Comparison of ENCODE assay signal across 12 mouse cellular contexts in the genomic region with DNA sequence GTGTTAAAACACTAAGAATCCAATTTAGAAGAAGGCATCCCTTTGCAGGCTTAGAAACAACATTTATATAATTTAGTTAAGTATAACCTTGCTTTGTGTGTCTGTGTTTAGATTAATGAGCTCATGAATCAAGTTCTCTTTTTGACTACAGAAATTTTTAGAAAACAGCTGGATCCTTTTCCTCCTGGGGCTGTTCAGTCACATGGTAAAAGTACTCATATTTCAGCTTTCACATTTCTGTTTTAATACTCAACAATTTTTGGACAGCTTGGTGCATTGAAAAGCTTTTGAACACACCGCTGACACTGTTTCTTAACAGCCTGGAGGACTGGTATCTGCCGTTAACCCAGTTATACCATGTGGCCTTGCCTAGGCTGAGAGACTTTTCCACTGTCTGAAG.
"Had no signal": no experiment of that assay in that cellular context is flagged by ENCODE, and none has a peak within 500 bp of the region (broad histone marks: within the 10 kb centered on the region; RNA-seq: fewer than 3 reads in every experiment).

No protein-coding gene starts in this region.

- H3K9me3 ChIP-seq: midbrain, embryonic 12.5 days; neural tube, embryonic 15.5 days had no signal

- H3K4me3 ChIP-seq: left cerebral cortex, adult 2 months; midbrain, embryonic 12.5 days; neural tube, embryonic 15.5 days had no signal

- H3K27ac ChIP-seq: left cerebral cortex, adult 2 months; liver, embryonic 14.5 days; midbrain, embryonic 12.5 days; neural tube, embryonic 15.5 days had no signal

- DNase-seq: kidney, adult 9 months; kidney, postnatal 14 days; lung, adult 18-20 months; right cerebral cortex, adult 18-20 months; right cerebral cortex, postnatal 25 days; thymus, postnatal 36 days had no signal

- H3K27me3 ChIP-seq: midbrain, embryonic 12.5 days; neural tube, embryonic 15.5 days had no signal

- H3K36me3 ChIP-seq: midbrain, embryonic 12.5 days; neural tube, embryonic 15.5 days had no signal

- H3K9ac ChIP-seq: liver, embryonic 14.5 days; midbrain, embryonic 12.5 days; neural tube, embryonic 15.5 days had no signal

- H3K4me1 ChIP-seq: midbrain, embryonic 12.5 days; neural tube, embryonic 15.5 days had no signal

- H3K4me2 ChIP-seq: midbrain, embryonic 12.5 days; neural tube, embryonic 15.5 days had no signal

- ATAC-seq: intestine, postnatal 0 days; midbrain, embryonic 16.5 days had no signal
